Mouse (Mus musculus) subcutaneous adipose tissue, adult 2 months (tissue): ENCODE measurements around the gene Ctf1. TPM values are rescaled to one million over a fixed set of nuclear protein-coding genes. Genes with fewer than 3 reads are reported as not detected.

ENCODE experiments used
- polyA plus RNA-seq: library from polyadenylated mRNA; depleted of rRNA; stranded (reverse); fragments of >200 nt; gene quantifications from 2 replicates; pipeline ENCODE4 v1.2.3, GENCODE M21; 2012; ENCODE audit warnings: low replicate concordance; rRNA removed

Ctf1 gene
- polyA plus RNA-seq, result 7.2 and 19.4 TPM in 2 replicates

GRCm38 (mm10) chr7:127712461-127713385 is at the start of gene Ctf1:
TSS of gene Ctf1 (plus strand) at chr7:127712736.

GRCm38 (mm10) chr7:127708207-127709078 is 4.1 kb upstream of the Ctf1 start, which contains the start of gene Bcl7c:
TSS of gene Bcl7c (minus strand) at chr7:127708933.

GRCm38 (mm10) chr7:127732066-127732465 is 19.5 kb downstream of the Ctf1 start, which contains the start of gene Ctf2:
TSS of gene Ctf2 (minus strand) at chr7:127732166.

GRCm38 (mm10) chr7:127744366-127745045 is 32.0 kb downstream of the Ctf1 start, which contains the start of gene Fbxl19:
TSS of gene Fbxl19 (plus strand) at chr7:127744543.

Other genes with a start within 250 kb of the Ctf1 start
- gene Fbrs, start 233.5 kb upstream of the Ctf1 start, polyA plus RNA-seq, result 20.0 and 36.9 TPM in 2 replicates
- gene Srcap, start 200.8 kb upstream of the Ctf1 start, polyA plus RNA-seq, result 10.6 and 30.1 TPM in 2 replicates
- 14.3 and 19.8 TPM in 2 replicates for gene Gm42715, start 193.2 kb upstream of the Ctf1 start, polyA plus RNA-seq
- not detected in 2 replicates for gene Tmem265, start 151.3 kb upstream of the Ctf1 start, polyA plus RNA-seq
- 59.0 and 79.2 TPM in 2 replicates for gene Phkg2, start 139.4 kb upstream of the Ctf1 start, polyA plus RNA-seq
- 7.2 and 7.9 TPM in 2 replicates for gene Ccdc189, start 124.1 kb upstream of the Ctf1 start, polyA plus RNA-seq
- gene Rnf40, start 124.0 kb upstream of the Ctf1 start, polyA plus RNA-seq, result 26.1 and 45.6 TPM in 2 replicates
- gene Zfp629, start 96.9 kb upstream of the Ctf1 start, polyA plus RNA-seq, result 8.4 and 24.5 TPM in 2 replicates
- gene Bcl7c, start 3.8 kb upstream of the Ctf1 start, polyA plus RNA-seq, result 15.7 and 47.8 TPM in 2 replicates
- gene Ctf2, start 19.4 kb downstream of the Ctf1 start, polyA plus RNA-seq, result 0.06 TPM in 1 of 2 replicates, not detected in the other
- 14.2 and 40.4 TPM in 2 replicates for gene Fbxl19, start 31.8 kb downstream of the Ctf1 start, polyA plus RNA-seq
- 41.3 and 59.8 TPM in 2 replicates for gene Orai3, start 57.1 kb downstream of the Ctf1 start, polyA plus RNA-seq
- gene Setd1a, start 63.9 kb downstream of the Ctf1 start, polyA plus RNA-seq, result 9.2 and 15.6 TPM in 2 replicates
- gene Gm49388, start 72.9 kb downstream of the Ctf1 start, polyA plus RNA-seq, result not detected in 2 replicates
- gene Hsd3b7, start 87.9 kb downstream of the Ctf1 start, polyA plus RNA-seq, result 116 and 139 TPM in 2 replicates
- gene Stx4a, start 111.6 kb downstream of the Ctf1 start, polyA plus RNA-seq, result 93.0 and 101 TPM in 2 replicates
- 26.2 and 31.8 TPM in 2 replicates for gene Stx1b, start 111.8 kb downstream of the Ctf1 start, polyA plus RNA-seq
- gene Zfp646, start 163.5 kb downstream of the Ctf1 start, polyA plus RNA-seq, result 12.4 and 27.7 TPM in 2 replicates
- gene Zfp668, start 164.1 kb downstream of the Ctf1 start, polyA plus RNA-seq, result 4.4 and 8.0 TPM in 2 replicates
- gene Prss53, start 178.2 kb downstream of the Ctf1 start, polyA plus RNA-seq, result 3.2 and 5.8 TPM in 2 replicates
- not detected in 2 replicates for gene Gm21974, start 182.7 kb downstream of the Ctf1 start, polyA plus RNA-seq
- 258 and 271 TPM in 2 replicates for gene Vkorc1, start 182.9 kb downstream of the Ctf1 start, polyA plus RNA-seq
- gene Bckdk, start 191.3 kb downstream of the Ctf1 start, polyA plus RNA-seq, result 153 and 162 TPM in 2 replicates
- gene Kat8, start 199.8 kb downstream of the Ctf1 start, polyA plus RNA-seq, result 17.5 and 22.7 TPM in 2 replicates
- gene Prss8, start 217.4 kb downstream of the Ctf1 start, polyA plus RNA-seq, result 0.29 and 50.1 TPM in 2 replicates
- gene Prss36, start 234.0 kb downstream of the Ctf1 start, polyA plus RNA-seq, result 27.9 and 44.9 TPM in 2 replicates